Mouse (Mus musculus) midbrain, embryonic 16.5 days (tissue): ENCODE data around the gene Itpr1. TPM values are rescaled to one million over a fixed set of nuclear protein-coding genes. Genes with fewer than 3 reads are reported as not detected.

ENCODE experiments used
- ATAC-seq: fragments of 200-750 bp; cut with Nextera tagmentation; 2 replicates; pipeline ENCODE4 v1.8.0; 2017; ENCODE audit warnings: moderate TSS enrichment
- H3K27ac ChIP-seq: fragments of 300-500 bp; sonication (generic); 2 replicates; pipeline ENCODE4 v1.5.1; 2014; ENCODE audit warnings: mild to moderate bottlenecking, low read length, mixed read lengths
- H3K27me3 ChIP-seq: fragments of 300-500 bp; sonication (generic); 2 replicates; pipeline ENCODE4 v1.6.1; 2014; ENCODE audit warnings: low read depth, low read length, mixed read lengths; ENCODE audit not compliant: control insufficient read depth, insufficient read depth
- H3K36me3 ChIP-seq: fragments of 300-500 bp; sonication (generic); 2 replicates; pipeline ENCODE4 v1.6.1; 2014; ENCODE audit warnings: mild to moderate bottlenecking, low read length, moderate library complexity, mixed read lengths; ENCODE audit not compliant: control insufficient read depth, insufficient read depth
- H3K4me1 ChIP-seq: fragments of 300-500 bp; sonication (generic); 2 replicates; pipeline ENCODE4 v1.6.1; 2014; ENCODE audit warnings: mild to moderate bottlenecking, low read length, mixed read lengths; ENCODE audit not compliant: control insufficient read depth, insufficient read depth
- H3K4me2 ChIP-seq: fragments of 300-500 bp; sonication (generic); 2 replicates; pipeline ENCODE4 v1.6.1; 2014; ENCODE audit warnings: mild to moderate bottlenecking, low read length, mixed read lengths
- H3K4me3 ChIP-seq: fragments of 300-500 bp; sonication (generic); 2 replicates; pipeline ENCODE4 v1.5.1; 2014; ENCODE audit warnings: low read depth, mild to moderate bottlenecking, low read length, moderate library complexity, mixed read lengths
- H3K9ac ChIP-seq: fragments of 300-500 bp; sonication (generic); 2 replicates; pipeline ENCODE4 v1.6.1; 2014; ENCODE audit warnings: low read depth, low read length, mixed read lengths
- H3K9me3 ChIP-seq: fragments of 300-500 bp; sonication (generic); replicated peaks from 2 replicates; pipeline ENCODE4 v1.6.1; 2014; ENCODE audit warnings: mild to moderate bottlenecking, low read length, mixed read lengths; ENCODE audit not compliant: control insufficient read depth, poor library complexity, severe bottlenecking
- WGBS: fragments of 180-500 bp; shearing (Covaris S2); extraction: QIAGEN DNeasy Blood & Tissue Kit; methylation state at CpG from one replicate; pipeline ENCODE4 v1.1.7; 2014; 5-methylcytosine and 5-hydroxymethylcytosine counted together
- polyA plus RNA-seq: library from polyadenylated mRNA; unstranded; fragments of >200 nt; fragmentation: Nextera tagmentation; extraction: Ambion mirVana; gene quantifications from 2 replicates; pipeline ENCODE4 v1.2.1, GENCODE M21; 2015

The Itpr1 gene
- polyA plus RNA-seq, 1 experiment from 2014 or later = 4.2 TPM

DNA sequence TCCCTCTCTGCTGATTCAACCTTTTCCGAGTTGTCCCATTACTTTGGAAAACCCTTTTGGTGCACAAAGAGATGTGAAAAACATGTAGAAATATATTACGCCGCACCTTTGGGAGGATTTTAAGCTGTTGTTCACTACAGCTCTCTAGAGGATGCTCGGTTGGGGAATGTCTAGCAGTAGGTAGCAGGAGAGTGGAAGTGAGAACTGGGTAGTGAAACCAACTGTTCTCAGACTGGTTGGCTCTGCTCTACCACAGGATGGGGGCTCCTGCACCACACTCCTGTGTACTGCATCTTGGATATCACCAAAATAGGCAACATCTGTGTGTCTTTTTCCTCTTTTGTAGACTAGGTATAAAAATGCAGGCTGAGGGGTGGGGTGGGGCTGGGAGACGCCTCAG lies 10.0 kb downstream of the Itpr1 start:
- no peaks in the 10 kb centered on the region for H3K9me3 ChIP-seq
- H3K9ac ChIP-seq = no peak overlapping the region
- H3K4me3 ChIP-seq = no peak overlapping the region
- no peaks in the 10 kb centered on the region for H3K36me3 ChIP-seq
- WGBS = 94% methylated on average over 5 of the region's 5 CpGs
- H3K4me2 ChIP-seq = no peak overlapping the region
- H3K27ac ChIP-seq = no peak overlapping the region
- no peaks in the 10 kb centered on the region for H3K4me1 ChIP-seq
- H3K27me3 ChIP-seq = no peaks in the 10 kb centered on the region
- no peak for ATAC-seq

DNA sequence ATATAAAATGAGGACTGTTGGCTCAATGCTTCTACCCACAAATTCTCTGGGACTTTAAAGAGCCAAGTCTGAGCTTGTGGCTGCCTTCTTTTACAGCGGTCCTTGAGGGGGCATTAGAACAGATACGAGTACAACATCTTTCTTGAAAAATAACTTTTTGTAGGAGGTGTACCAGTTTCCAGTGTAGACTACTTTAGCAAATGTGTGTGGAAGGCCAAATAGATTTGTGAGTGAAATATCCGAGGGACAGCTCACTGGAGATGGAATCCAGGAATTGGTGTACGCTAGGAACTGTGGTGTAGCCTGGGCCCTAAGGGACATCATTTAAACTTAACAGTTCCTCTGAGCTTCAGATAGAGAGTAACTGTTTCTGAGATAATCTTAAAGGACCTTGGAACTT lies 11.5 kb downstream of the Itpr1 start:
- ATAC-seq = no peak
- Histone ChIP-seq H3K36me3 (no peaks in the 10 kb centered on the region), H3K27ac (no peak overlapping the region), H3K4me3 (no peak overlapping the region), H3K9me3 (no peaks in the 10 kb centered on the region), H3K27me3 (no peaks in the 10 kb centered on the region), H3K4me2 (no peak overlapping the region), H3K4me1 (no peaks in the 10 kb centered on the region), H3K9ac (no peak overlapping the region)
- WGBS = 97% methylated on average over 4 of the region's 4 CpGs

DNA sequence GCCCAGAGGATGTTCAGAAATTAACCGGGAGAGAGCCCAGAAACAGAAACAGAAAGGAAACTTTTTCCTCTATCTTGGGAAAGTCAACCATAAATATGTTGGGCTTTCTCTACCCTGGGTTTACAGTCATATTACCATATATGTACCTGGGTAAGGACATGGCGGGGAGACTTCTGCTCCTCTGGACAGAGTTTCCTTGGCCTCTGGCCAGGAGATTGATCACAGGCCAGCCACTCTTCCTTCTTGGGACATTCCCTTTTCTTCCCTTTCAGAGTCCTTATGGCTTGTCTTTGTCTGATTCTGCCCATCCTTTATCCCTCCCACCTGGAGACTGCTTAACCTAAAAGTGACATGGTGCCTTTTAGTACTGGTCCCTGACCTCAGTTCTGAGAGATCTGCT lies 12.1 kb downstream of the Itpr1 start:
- Histone ChIP-seq H3K4me2 (no peak overlapping the region), H3K4me1 (no peaks in the 10 kb centered on the region), H3K27ac (no peak overlapping the region), H3K9me3 (no peaks in the 10 kb centered on the region), H3K36me3 (no peaks in the 10 kb centered on the region), H3K4me3 (no peak overlapping the region), H3K9ac (no peak overlapping the region), H3K27me3 (no peaks in the 10 kb centered on the region)
- ATAC-seq = no peak
- WGBS = 91% methylated on average over 2 of the region's 2 CpGs

DNA sequence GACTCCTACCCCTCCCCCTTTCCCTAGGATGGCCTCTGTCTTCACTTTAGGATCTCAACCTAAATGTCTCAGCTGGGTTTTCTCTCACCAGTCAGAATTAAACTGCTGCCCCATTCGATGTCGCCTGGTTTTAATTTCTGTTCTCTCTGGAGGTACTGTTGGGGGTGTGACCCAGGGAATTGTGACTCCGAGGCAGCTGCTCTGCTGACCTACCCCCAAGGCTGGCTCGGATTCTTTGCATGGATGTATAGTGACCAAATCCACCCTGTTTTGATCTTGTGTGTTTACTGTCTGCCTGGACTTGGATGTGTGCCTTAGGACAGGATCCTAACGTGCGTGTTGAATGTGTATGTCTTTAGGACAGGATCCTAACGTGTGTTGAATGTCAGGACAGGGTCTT lies 13.3 kb downstream of the Itpr1 start:
- Histone ChIP-seq H3K9ac (no peak overlapping the region), H3K4me2 (no peak overlapping the region), H3K9me3 (no peaks in the 10 kb centered on the region), H3K36me3 (no peaks in the 10 kb centered on the region), H3K4me3 (no peak overlapping the region), H3K27ac (no peak overlapping the region), H3K4me1 (no peaks in the 10 kb centered on the region), H3K27me3 (no peaks in the 10 kb centered on the region)
- 75% methylated on average over 7 of the region's 7 CpGs for WGBS
- ATAC-seq = no peak

DNA sequence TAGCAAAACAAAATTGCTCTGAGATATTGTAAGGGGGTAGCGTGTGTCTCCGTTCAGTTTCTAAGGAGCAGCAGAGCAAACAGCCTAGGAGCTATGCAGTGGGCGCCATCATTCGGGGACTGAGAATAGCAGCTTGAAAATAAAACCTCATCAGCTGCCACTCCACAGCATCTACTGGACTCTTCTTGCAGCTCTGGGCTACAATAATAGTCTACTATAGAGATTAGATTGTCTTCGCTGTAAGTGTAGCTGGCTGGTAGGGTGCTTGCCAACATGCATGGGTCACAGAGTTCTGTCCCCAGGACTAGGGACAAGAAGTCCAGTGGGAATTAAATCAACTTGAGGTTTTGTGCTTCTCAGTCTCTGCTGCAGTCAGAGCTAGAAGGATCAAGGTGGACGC lies 14.6 kb downstream of the Itpr1 start:
- ATAC-seq = no peak
- H3K27ac ChIP-seq = no peak overlapping the region
- no peaks in the 10 kb centered on the region for H3K4me1 ChIP-seq
- H3K9ac ChIP-seq = no peak overlapping the region
- H3K9me3 ChIP-seq = no peaks in the 10 kb centered on the region
- no peak overlapping the region for H3K4me2 ChIP-seq
- H3K27me3 ChIP-seq = no peaks in the 10 kb centered on the region
- WGBS = 83% methylated on average over 6 of the region's 6 CpGs
- no peaks in the 10 kb centered on the region for H3K36me3 ChIP-seq
- no peak overlapping the region for H3K4me3 ChIP-seq

GRCm38 (mm10) chr6:108228048-108228447 lies 15.2 kb downstream of the Itpr1 start:
- no peak overlapping the region for H3K4me2 ChIP-seq
- no peak overlapping the region for H3K9ac ChIP-seq
- ATAC-seq = no peak
- no peaks in the 10 kb centered on the region for H3K4me1 ChIP-seq
- H3K4me3 ChIP-seq = no peak overlapping the region
- 82% methylated on average over 6 of the region's 6 CpGs for whole genome bisulfite sequencing
- H3K36me3 ChIP-seq = no peaks in the 10 kb centered on the region
- H3K9me3 ChIP-seq = no peaks in the 10 kb centered on the region
- H3K27me3 ChIP-seq = no peaks in the 10 kb centered on the region
- no peak overlapping the region for H3K27ac ChIP-seq

DNA sequence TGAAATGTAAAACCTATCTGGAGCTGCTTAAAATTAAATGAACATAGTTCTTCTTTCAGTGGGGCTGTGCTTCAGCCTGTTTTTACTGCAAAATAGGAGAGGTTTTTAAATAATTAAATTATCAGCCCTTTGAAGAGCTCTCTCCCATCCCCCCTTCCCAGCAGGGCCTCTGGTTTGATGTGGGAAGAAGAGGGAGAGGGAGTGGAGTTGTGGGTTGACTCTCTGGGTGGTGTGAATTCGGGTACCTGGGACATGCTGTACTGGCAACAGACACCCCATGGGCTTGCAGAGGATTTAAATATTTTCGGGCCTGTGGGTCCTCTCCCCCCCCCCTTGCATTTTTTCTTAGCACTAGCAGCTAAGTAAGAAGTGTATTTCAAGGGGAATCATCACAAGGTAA lies 15.7 kb downstream of the Itpr1 start:
- ATAC-seq = no peak
- H3K4me3 ChIP-seq = no peak overlapping the region
- no peak overlapping the region for H3K27ac ChIP-seq
- no peaks in the 10 kb centered on the region for H3K27me3 ChIP-seq
- 23% methylated on average over 2 of the region's 2 CpGs for WGBS
- no peak overlapping the region for H3K4me2 ChIP-seq
- no peaks in the 10 kb centered on the region for H3K36me3 ChIP-seq
- H3K9ac ChIP-seq = no peak overlapping the region
- no peaks in the 10 kb centered on the region for H3K9me3 ChIP-seq
- no peaks in the 10 kb centered on the region for H3K4me1 ChIP-seq

DNA sequence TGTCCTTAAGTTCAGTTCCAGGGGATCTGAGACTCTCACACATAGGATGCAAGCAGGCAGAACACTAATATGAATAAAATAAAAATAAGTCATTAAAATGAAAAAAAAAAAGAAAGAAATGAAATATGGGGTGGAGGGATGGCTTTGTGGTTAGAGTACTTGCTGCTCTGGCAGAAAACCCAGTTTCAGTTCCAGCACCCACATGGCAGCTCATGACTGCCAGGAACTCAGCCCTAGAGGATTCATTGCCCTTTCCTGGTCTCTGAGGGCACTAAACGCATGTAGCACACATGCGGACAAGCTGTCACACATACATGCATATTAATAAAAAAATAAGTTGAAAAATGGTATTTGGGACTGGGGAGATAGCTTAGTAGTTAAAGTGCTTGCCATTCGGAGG lies 17.7 kb downstream of the Itpr1 start:
- no peak for ATAC-seq
- Histone ChIP-seq H3K9ac (no peak overlapping the region), H3K36me3 (no peaks in the 10 kb centered on the region), H3K4me2 (no peak overlapping the region), H3K27me3 (no peaks in the 10 kb centered on the region), H3K9me3 (no peaks in the 10 kb centered on the region), H3K4me1 (no peaks in the 10 kb centered on the region; the same call in 1 of the 2 replicates), H3K27ac (no peak overlapping the region), H3K4me3 (no peak overlapping the region)
- WGBS = 90% methylated on average over 3 of the region's 3 CpGs

GRCm38 (mm10) chr6:108231892-108232710 lies 19.2 kb downstream of the Itpr1 start:
- no peak for ATAC-seq

More at GRCm38 (mm10) chr6:108231892-108232710, 19.2 kb downstream of the Itpr1 start:
- Histone ChIP-seq H3K36me3 (no peaks in the 10 kb centered on the region), H3K9ac (no peak overlapping the region), H3K4me1 (peaks cover 9% of the 10 kb centered on the region; the same call in 1 of the 2 replicates), H3K27ac (no peak overlapping the region), H3K9me3 (no peaks in the 10 kb centered on the region), H3K4me2 (no peak overlapping the region), H3K27me3 (no peaks in the 10 kb centered on the region), H3K4me3 (no peak overlapping the region)
- 81% methylated on average over 11 of the region's 11 CpGs for WGBS
